Mouse (Mus musculus): Measurements from ENCODE around the gene Gm10197.

GRCm38 (mm10) chr19:53415198-53415597, 43.6 kb upstream of the Gm10197 start:
- TF ChIP-seq MYOG (IDR thresholded peaks at IDR 0.05; ENCODE audit: control insufficient read depth, extremely low read depth, insufficient read length) (no peak), MAX (IDR thresholded peaks at IDR 0.05) (no peak)

Data from C2C12 (cell line).